Mouse (Mus musculus) cortical plate, adult 2 months (tissue): Measurements from ENCODE around the gene Shox2. TPM values are rescaled to one million over a fixed set of nuclear protein-coding genes. Genes with fewer than 3 reads are reported as not detected.

Experiments used
- H3K27ac ChIP-seq: fragments of 200-500 bp; 2 replicates; pipeline ENCODE4 v1.5.1; 2012; ENCODE audit warnings: low read length, control low read depth, inconsistent platforms; ENCODE audit not compliant: insufficient read depth
- H3K4me1 ChIP-seq: fragments of 200-500 bp; 2 replicates; pipeline ENCODE4 v1.6.1; 2011; ENCODE audit warnings: low read length; ENCODE audit not compliant: control insufficient read depth, insufficient read depth
- H3K4me3 ChIP-seq: fragments of 200-500 bp; 2 replicates; pipeline ENCODE4 v1.5.1; 2011; ENCODE audit warnings: mild to moderate bottlenecking, low read length, control low read depth; ENCODE audit not compliant: insufficient read depth
- CTCF ChIP-seq: fragments of 200-500 bp; IDR thresholded peaks from 2 replicates; pipeline ENCODE4 v1.5.1; 2011; ENCODE audit warnings: mild to moderate bottlenecking, control low read depth, low read length; ENCODE audit not compliant: insufficient read depth; ENCODE audit errors: extremely low read depth
- POLR2A ChIP-seq: fragments of 200-500 bp; IDR thresholded peaks from 2 replicates; pipeline ENCODE4 v1.6.1; 2011; ENCODE audit warnings: mild to moderate bottlenecking, low read length, control low read depth; ENCODE audit not compliant: insufficient read depth; ENCODE audit errors: extremely low read depth
- polyA plus RNA-seq: library from polyadenylated mRNA; depleted of rRNA; stranded (reverse); fragments of >200 nt; gene quantifications from 2 replicates; pipeline ENCODE4 v1.2.3, GENCODE M21; 2012; rRNA removed

Gene Shox2
- polyA plus RNA-seq, 1 experiment = not detected

DNA sequence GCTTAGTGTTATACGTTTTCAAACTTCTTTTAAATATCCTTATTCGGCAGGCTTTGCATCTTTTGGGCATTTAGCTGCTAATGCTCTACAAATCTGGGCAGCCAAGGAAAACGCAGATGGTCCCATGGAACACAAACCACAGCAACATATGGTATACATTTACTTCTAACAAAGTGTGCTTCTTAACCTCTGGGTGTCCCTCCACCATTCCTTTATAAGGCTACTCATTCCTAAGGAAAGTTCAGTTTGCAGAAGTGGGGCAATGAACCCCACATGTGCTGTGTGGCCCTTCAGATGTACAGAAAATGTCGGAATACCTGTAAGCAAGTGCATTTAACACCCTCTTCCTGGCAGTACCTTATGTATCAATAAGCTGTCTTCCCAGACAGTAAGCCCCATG lies 14.1 kb downstream of the Shox2 start:
- TF ChIP-seq POLR2A (no peak), CTCF (no peak)
- H3K27ac ChIP-seq = no peak overlapping the region
- no peak overlapping the region for H3K4me3 ChIP-seq
- no peaks in the 10 kb centered on the region for H3K4me1 ChIP-seq

- H3K4me1 ChIP-seq = no peaks in the 10 kb centered on the region
- no peak overlapping the region for H3K4me3 ChIP-seq
- TF ChIP-seq POLR2A (no peak), CTCF (no peak)
- H3K27ac ChIP-seq = no peak overlapping the region
Measured at GRCm38 (mm10) chr3:66964884-66965283, 16.7 kb downstream of the Shox2 start.

DNA sequence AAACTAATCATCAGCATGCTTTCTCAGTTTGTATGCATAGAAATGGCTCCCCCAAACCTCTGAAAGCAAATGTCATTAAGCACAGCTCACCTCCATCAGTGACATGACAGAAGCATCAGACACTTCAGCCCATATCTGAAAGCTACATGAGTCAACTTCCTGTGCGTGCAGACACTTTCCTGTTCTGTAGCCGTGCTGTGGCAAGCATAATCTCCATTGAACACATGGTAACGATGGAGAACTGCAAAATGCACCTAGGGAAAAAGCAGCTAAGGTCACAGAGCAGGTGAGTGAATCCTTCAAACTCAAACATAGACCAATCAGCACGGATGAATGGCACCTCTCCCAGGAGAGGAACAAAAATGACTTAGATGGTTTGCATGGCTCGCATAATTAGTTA lies 21.6 kb downstream of the Shox2 start:
- no peaks in the 10 kb centered on the region for H3K4me1 ChIP-seq
- no peak overlapping the region for H3K4me3 ChIP-seq
- H3K27ac ChIP-seq = no peak overlapping the region
- TF ChIP-seq CTCF = no peak
- no peak for TF ChIP-seq POLR2A

DNA sequence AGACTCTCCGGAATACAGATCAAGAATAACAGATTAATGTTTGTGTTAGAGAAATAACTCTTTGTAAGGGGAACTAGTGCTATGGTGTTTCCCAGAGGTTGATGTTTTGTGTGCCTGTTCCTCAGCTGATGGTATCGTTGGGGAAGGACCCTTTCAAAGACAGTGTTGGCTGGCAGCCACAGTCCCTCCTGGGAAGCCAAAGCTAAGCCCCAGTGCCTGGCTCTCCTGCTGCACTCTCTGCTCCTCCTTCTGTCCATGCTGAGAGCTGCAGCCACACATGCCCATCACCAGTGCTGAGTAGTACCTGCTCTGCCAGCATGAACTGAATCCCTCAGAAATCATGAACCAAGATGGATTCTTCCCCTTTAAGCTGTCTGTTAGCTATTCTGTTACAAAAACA lies 26.4 kb downstream of the Shox2 start:
- H3K4me3 ChIP-seq = no peak overlapping the region
- TF ChIP-seq POLR2A = no peak
- TF ChIP-seq CTCF = no peak
- H3K4me1 ChIP-seq = no peaks in the 10 kb centered on the region
- no peak overlapping the region for H3K27ac ChIP-seq

DNA sequence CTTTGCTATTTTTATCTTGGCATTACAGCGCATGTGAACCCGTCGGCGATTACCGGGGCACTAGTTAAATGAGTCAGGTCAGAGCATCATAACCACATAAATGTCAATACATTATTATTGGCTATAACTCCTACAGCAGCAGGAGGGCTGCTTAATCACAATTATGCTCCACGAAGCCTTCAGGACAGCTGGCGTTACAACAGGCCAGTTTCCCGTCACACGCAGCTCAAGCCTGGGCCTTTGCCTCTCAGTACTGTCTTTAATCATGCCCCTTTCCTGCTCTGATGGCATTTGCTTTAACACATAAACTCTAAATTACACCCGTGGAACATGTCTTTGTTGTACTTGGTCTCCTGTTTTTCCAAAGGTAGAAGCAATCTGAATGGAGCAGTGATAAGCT lies 41.9 kb downstream of the Shox2 start:
- Histone ChIP-seq H3K4me1 (no peaks in the 10 kb centered on the region), H3K27ac (no peak overlapping the region), H3K4me3 (no peak overlapping the region)
- TF ChIP-seq CTCF = no peak
- no peak for TF ChIP-seq POLR2A

GRCm38 (mm10) chr3:66922436-66922835 lies 59.1 kb downstream of the Shox2 start:
- H3K4me1 ChIP-seq = no peaks in the 10 kb centered on the region
- no peak for TF ChIP-seq POLR2A
- TF ChIP-seq CTCF = no peak
- H3K4me3 ChIP-seq = no peak overlapping the region
- H3K27ac ChIP-seq = no peak overlapping the region

Other genes starting within 250 kb of the Shox2 start
- gene Rsrc1, start 381 bp downstream of the Shox2 start, polyA plus RNA-seq = 20.5 TPM in 2 replicates